Mouse (Mus musculus) MEL (cell line): ENCODE data around the gene Lrrc52. TPM values are rescaled to one million over a fixed set of nuclear protein-coding genes. Genes with fewer than 3 reads are reported as not detected.

Experiments
- DNase-seq: peaks from one replicate; pipeline ENCODE4 v3.0.0; 2011; ENCODE audit warnings: low read depth, low spot score
- H3K27ac ChIP-seq: 2 replicates; pipeline ENCODE4 v1.5.1; 2012; ENCODE audit warnings: low read depth, mild to moderate bottlenecking, control low read depth, low read length, moderate library complexity; ENCODE audit not compliant: control insufficient read depth
- H3K27me3 ChIP-seq, 2 experiments: fragments of 150-350 bp in 1 of 2; sonication (generic) in 1 of 2; 2 replicates each; pipeline ENCODE4 v1.6.1; 2012; ENCODE audit warnings: low read length in 2 of 2, mild to moderate bottlenecking in 2 of 2, improper control_type of control experiment in 1 of 2, moderate library complexity in 1 of 2; ENCODE audit not compliant: insufficient read depth in 2 of 2, control insufficient read depth in 1 of 2
- H3K36me3 ChIP-seq, 2 experiments: 2 replicates each; pipeline ENCODE4 v1.6.1; 2012 to 2014; ENCODE audit warnings: low read length in 2 of 2, improper control_type of control experiment in 1 of 2, inconsistent platforms in 1 of 2, mild to moderate bottlenecking in 1 of 2; ENCODE audit not compliant: insufficient read depth in 2 of 2, control insufficient read depth in 1 of 2
- H3K4me1 ChIP-seq, 2 experiments: fragments of 150-350 bp in 1 of 2; sonication (generic) in 1 of 2; 2 replicates each; pipeline ENCODE4 v1.6.1; 2012; ENCODE audit warnings: low read length in 2 of 2, improper control_type of control experiment in 1 of 2, mild to moderate bottlenecking in 1 of 2; ENCODE audit not compliant: insufficient read depth in 2 of 2, control insufficient read depth in 1 of 2
- H3K4me3 ChIP-seq, 2 experiments: fragments of 150-350 bp in 1 of 2; sonication (generic) in 1 of 2; 2 replicates each; pipeline ENCODE4 v1.5.1; 2012; ENCODE audit warnings: low read depth in 2 of 2, low read length in 2 of 2, mild to moderate bottlenecking in 2 of 2, moderate library complexity in 2 of 2, control low read depth in 1 of 2, improper control_type of control experiment in 1 of 2; ENCODE audit not compliant: control insufficient read depth in 1 of 2, insufficient read depth in 1 of 2
- H3K79me2 ChIP-seq: 2 replicates; pipeline ENCODE4 v1.6.1; 2012; ENCODE audit warnings: mild to moderate bottlenecking, low read length, moderate library complexity; ENCODE audit not compliant: control insufficient read depth, poor library complexity, insufficient read depth
- H3K9ac ChIP-seq: 2 replicates; pipeline ENCODE4 v1.6.1; 2012; ENCODE audit warnings: low read depth, mild to moderate bottlenecking, control low read depth, low read length, moderate library complexity; ENCODE audit not compliant: control insufficient read depth, poor library complexity, severe bottlenecking
- H3K9me3 ChIP-seq: fragments of 150-350 bp; sonication (generic); replicated peaks from 2 replicates; pipeline ENCODE4 v1.6.1; 2012; ENCODE audit warnings: mild to moderate bottlenecking, low read length, improper control_type of control experiment, moderate library complexity; ENCODE audit not compliant: insufficient read depth
- BHLHE40 ChIP-seq: IDR thresholded peaks from 2 replicates; pipeline ENCODE4 v1.6.1; 2012; ENCODE audit warnings: low read depth, mild to moderate bottlenecking, inconsistent platforms, low read length, improper control_type of control experiment, borderline replicate concordance
- CHD1 ChIP-seq: IDR thresholded peaks from 2 replicates; pipeline ENCODE4 v1.6.1; 2012; ENCODE audit warnings: low read depth, mild to moderate bottlenecking, inconsistent platforms, low read length, improper control_type of control experiment
- CHD2 ChIP-seq: IDR thresholded peaks from 2 replicates; pipeline ENCODE4 v1.6.1; 2011; ENCODE audit warnings: low read length, improper control_type of control experiment
- CTCF ChIP-seq, 3 experiments: IDR thresholded peaks in 2 of 3; conservative IDR thresholded peaks in 1 of 3; 2 replicates each; pipeline ENCODE4 v1.5.1; 2011 to 2012; ENCODE audit warnings: low read length in 3 of 3, low read depth in 2 of 3, mild to moderate bottlenecking in 2 of 3, improper control_type of control experiment in 1 of 3, inconsistent platforms in 1 of 3, mixed read lengths in 1 of 3, moderate library complexity in 1 of 3; ENCODE audit not compliant: control insufficient read depth in 1 of 3, insufficient read depth in 1 of 3, poor library complexity in 1 of 3, severe bottlenecking in 1 of 3
- E2F4 ChIP-seq: IDR thresholded peaks from 2 replicates; pipeline ENCODE4 v1.6.1; 2011; ENCODE audit warnings: low read depth, low read length, improper control_type of control experiment, borderline replicate concordance
- ELF1 ChIP-seq: IDR thresholded peaks from 2 replicates; pipeline ENCODE4 v1.6.1; 2014; ENCODE audit warnings: low read depth, mild to moderate bottlenecking, inconsistent platforms, low read length, improper control_type of control experiment, moderate library complexity
- MAFK ChIP-seq: IDR thresholded peaks from 2 replicates; pipeline ENCODE4 v1.6.1; 2011; ENCODE audit warnings: low read depth, mild to moderate bottlenecking, low read length, improper control_type of control experiment, borderline replicate concordance
- MAZ ChIP-seq: IDR thresholded peaks from 2 replicates; pipeline ENCODE4 v1.6.1; 2012; ENCODE audit warnings: low read depth, mild to moderate bottlenecking, inconsistent platforms, low read length, improper control_type of control experiment
- NELFE ChIP-seq: IDR thresholded peaks from 2 replicates; pipeline ENCODE4 v1.6.1; 2011; ENCODE audit warnings: low read depth, low read length, improper control_type of control experiment
- POLR2A ChIP-seq, 2 experiments: IDR thresholded peaks; 2 replicates each; pipeline ENCODE4 v1.6.1; 2011 to 2012; ENCODE audit warnings: low read length in 2 of 2, mild to moderate bottlenecking in 2 of 2, control low read depth in 1 of 2, improper control_type of control experiment in 1 of 2, low read depth in 1 of 2, moderate library complexity in 1 of 2; ENCODE audit not compliant: control insufficient read depth in 1 of 2, insufficient read depth in 1 of 2, poor library complexity in 1 of 2
- POLR2AphosphoS2 ChIP-seq: IDR thresholded peaks from 2 replicates; pipeline ENCODE4 v1.6.1; 2011; ENCODE audit warnings: low read length, improper control_type of control experiment
- RAD21 ChIP-seq: IDR thresholded peaks from 2 replicates; pipeline ENCODE4 v1.6.1; 2011; ENCODE audit warnings: mild to moderate bottlenecking, low read depth, low read length, improper control_type of control experiment
- RCOR1 ChIP-seq: IDR thresholded peaks from 2 replicates; pipeline ENCODE4 v1.6.1; 2012; ENCODE audit warnings: low read depth, mild to moderate bottlenecking, inconsistent platforms, low read length, improper control_type of control experiment
- SMC3 ChIP-seq: IDR thresholded peaks from 2 replicates; pipeline ENCODE4 v1.6.1; 2011; ENCODE audit warnings: low read depth, low read length, improper control_type of control experiment
- TAL1 ChIP-seq: IDR thresholded peaks from 2 replicates; pipeline ENCODE4 v1.6.1; 2012; ENCODE audit warnings: mild to moderate bottlenecking, inconsistent platforms, low read length, moderate library complexity, mixed read lengths
- TCF12 ChIP-seq: IDR thresholded peaks from 2 replicates; pipeline ENCODE4 v1.6.1; 2014; ENCODE audit warnings: low read depth, mild to moderate bottlenecking, inconsistent platforms, low read length, improper control_type of control experiment, moderate library complexity
- polyA plus RNA-seq, 2 experiments: library from polyadenylated mRNA; stranded (reverse) in 1 of 2; unstranded in 1 of 2; fragments of >175 nt in 1 of 2; fragments of >200 nt in 1 of 2; gene quantifications; 2 replicates each; pipeline versions ENCODE4 v1.2.1 to v1.2.4; 2012; ENCODE audit warnings: low replicate concordance in 2 of 2, low read depth in 1 of 2; ENCODE audit not compliant: insufficient read length in 2 of 2, insufficient read depth in 1 of 2, missing spikeins in 1 of 2
- total RNA-seq: library from RNA; depleted of rRNA; stranded (reverse); fragments of 300-350 nt; gene quantifications from 2 replicates; pipeline ENCODE4 v1.2.3, GENCODE M21; 2012; rRNA removed

Lrrc52 gene
- not detected in 2 replicates for total RNA-seq
- polyA plus RNA-seq = not detected

- H3K9ac ChIP-seq = no peak within 1 kb of the TSS
- no peak within 1 kb of the TSS for H3K4me3 ChIP-seq
- H3K9me3 ChIP-seq = no peaks in the 10 kb centered on the region
- no peaks in the 10 kb centered on the region for H3K36me3 ChIP-seq
- H3K27me3 ChIP-seq = no peaks in the 10 kb centered on the region
- no peak for DNase-seq
- TF ChIP-seq MAZ (no peak), RAD21 (no peak), ELF1 (no peak)
- no peak within 1 kb of the TSS for H3K27ac ChIP-seq
- H3K4me1 ChIP-seq = no peaks in the 10 kb centered on the region
- H3K79me2 ChIP-seq = no peaks in the 10 kb centered on the region
Observed at GRCm38 (mm10) chr1:167466765-167467426, at the start of gene Lrrc52. Gene Lrrc52, minus strand, starts transcription at chr1:167466780.

- Histone ChIP-seq H3K4me3 (no peak overlapping the region), H3K27me3 (no peaks in the 10 kb centered on the region), H3K36me3 (no peaks in the 10 kb centered on the region), H3K9ac (no peak overlapping the region), H3K27ac (no peak overlapping the region), H3K79me2 (no peaks in the 10 kb centered on the region), H3K9me3 (no peaks in the 10 kb centered on the region), H3K4me1 (no peaks in the 10 kb centered on the region)
- no peak for DNase-seq
- TF ChIP-seq TAL1 (no peak), ELF1 (no peak), RCOR1 (no peak), NELFE (no peak), E2F4 (no peak), BHLHE40 (no peak), MAFK (no peak), SMC3 (no peak), CHD1 (no peak), CHD2 (no peak), RAD21 (no peak), CTCF (IDR thresholded peaks at IDR 0.05 in 2 of 3, conservative IDR thresholded peaks at IDR 0.05 in 1 of 3; ENCODE audit: control insufficient read depth in 1 of 3, insufficient read depth in 1 of 3, low read depth in 2 of 3, low read length in 3 of 3, poor library complexity in 1 of 3, severe bottlenecking in 1 of 3) (no peak), POLR2A (IDR thresholded peaks at IDR 0.05; ENCODE audit: control insufficient read depth in 1 of 2, insufficient read depth in 1 of 2, low read depth in 1 of 2, low read length in 2 of 2, poor library complexity in 1 of 2) (no peak), TCF12 (no peak), POLR2AphosphoS2 (no peak)
Observed at GRCm38 (mm10) chr1:167511621-167512020, 45.0 kb upstream of the Lrrc52 start.
